Mouse (Mus musculus) forebrain, embryonic 15.5 days (tissue): ENCODE measurements around the gene Tex44. TPM values are rescaled to one million over a fixed set of nuclear protein-coding genes. Genes with fewer than 3 reads are reported as not detected.
A peak's percentile ranks its signal among the peaks of the same experiment; 100 is the strongest.

Experiments used
- ATAC-seq: fragments of 200-750 bp; cut with Nextera tagmentation; replicated peaks from 2 replicates; pipeline ENCODE4 v1.8.0; 2017; ENCODE audit warnings: mild to moderate bottlenecking, moderate TSS enrichment, moderate library complexity
- H3K27ac ChIP-seq: fragments of 300-500 bp; sonication (generic); replicated peaks from 2 replicates; pipeline ENCODE4 v1.5.1; 2015; ENCODE audit warnings: mild to moderate bottlenecking, inconsistent platforms
- H3K27me3 ChIP-seq: fragments of 300-500 bp; sonication (generic); 2 replicates; pipeline ENCODE4 v1.6.1; 2015; ENCODE audit warnings: inconsistent platforms
- H3K36me3 ChIP-seq: fragments of 300-500 bp; sonication (generic); 2 replicates; pipeline ENCODE4 v1.6.1; 2015; ENCODE audit warnings: mild to moderate bottlenecking, inconsistent platforms
- H3K4me1 ChIP-seq: fragments of 300-500 bp; sonication (generic); 2 replicates; pipeline ENCODE4 v1.6.1; 2015; ENCODE audit warnings: inconsistent platforms
- H3K4me2 ChIP-seq: fragments of 300-500 bp; sonication (generic); replicated peaks from 2 replicates; pipeline ENCODE4 v1.6.1; 2015; ENCODE audit warnings: mild to moderate bottlenecking, inconsistent platforms
- H3K4me3 ChIP-seq: fragments of 300-500 bp; sonication (generic); 2 replicates; pipeline ENCODE4 v1.5.1; 2015; ENCODE audit warnings: mild to moderate bottlenecking, inconsistent platforms
- H3K9ac ChIP-seq: fragments of 300-500 bp; sonication (generic); replicated peaks from 2 replicates; pipeline ENCODE4 v1.6.1; 2015; ENCODE audit warnings: mild to moderate bottlenecking, inconsistent platforms
- H3K9me3 ChIP-seq: fragments of 300-500 bp; sonication (generic); 2 replicates; pipeline ENCODE4 v1.6.1; 2016; ENCODE audit warnings: inconsistent platforms
- WGBS: fragments of 180-500 bp; shearing (Covaris S2); methylation state at CpG from one replicate; pipeline ENCODE4 v1.1.7; 2015; ENCODE audit warnings: mixed read lengths; 5-methylcytosine and 5-hydroxymethylcytosine counted together
- polyA plus RNA-seq: library from polyadenylated mRNA; unstranded; fragments of >200 nt; fragmentation: Nextera tagmentation; extraction: Ambion mirVana; gene quantifications from 2 replicates; pipeline ENCODE4 v1.2.1, GENCODE M21; 2015

The Tex44 gene
- polyA plus RNA-seq, 1 experiment from 2014 or later = not detected

DNA sequence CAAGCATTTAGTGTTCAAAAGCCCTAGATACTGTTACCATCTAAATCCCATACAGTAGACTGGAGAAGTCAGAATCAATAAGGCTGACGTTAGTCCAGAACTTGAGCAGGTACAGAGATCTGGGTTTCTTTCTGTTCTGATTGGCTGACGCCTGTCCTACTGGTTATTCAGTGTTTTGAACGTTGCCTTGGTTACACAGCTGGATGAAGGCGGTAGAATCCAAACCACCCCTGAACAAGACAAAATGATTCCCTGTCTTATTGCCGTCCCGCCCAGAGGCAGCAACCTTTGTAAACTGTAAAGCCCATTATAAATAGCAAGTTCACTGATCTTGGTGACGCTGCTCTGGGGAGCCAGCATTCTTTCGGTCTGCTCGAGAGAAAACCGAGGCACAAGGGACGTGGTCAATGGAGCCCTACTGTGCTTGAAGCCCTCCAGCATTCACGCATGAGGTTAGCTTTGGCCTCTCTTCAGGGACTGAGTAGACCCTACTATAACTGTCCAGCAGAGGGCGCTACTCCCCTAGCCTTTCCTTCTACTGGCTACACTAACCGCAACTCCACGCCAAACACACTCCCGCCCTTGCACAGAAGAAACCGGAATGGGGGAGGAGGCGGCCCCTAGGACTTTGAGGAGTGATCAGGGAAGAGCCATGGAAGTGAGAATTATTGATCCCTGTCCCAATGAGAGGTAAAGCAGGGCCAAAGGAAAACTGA lies 14.2 kb downstream of the Tex44 start:
- 3% methylated on average over 18 of the region's 18 CpGs for WGBS

GRCm38 (mm10) chr1:86440887-86441723 lies 15.0 kb downstream of the Tex44 start:
- Histone ChIP-seq H3K36me3 (no peaks in the 10 kb centered on the region), H3K9me3 (no peaks in the 10 kb centered on the region), H3K9ac (peak overlapping the region; percentile 92), H3K4me1 (peaks cover 50% of the 10 kb centered on the region), H3K27ac (peak overlapping the region; percentile 100), H3K4me3 (peak overlapping the region; percentile 51), H3K27me3 (no peaks in the 10 kb centered on the region), H3K4me2 (peak overlapping the region; percentile 90)
- WGBS = 0% methylated on average over 24 of the region's 29 CpGs
- peak; percentile 38 for ATAC-seq

More for the DNA sequence above, 14.2 kb downstream of the Tex44 start:
- Histone ChIP-seq H3K4me1 (peaks cover 58% of the 10 kb centered on the region), H3K4me3 (peak overlapping the region; percentile 51), H3K9me3 (no peaks in the 10 kb centered on the region), H3K27ac (peak overlapping the region; percentile 100), H3K36me3 (no peaks in the 10 kb centered on the region), H3K27me3 (no peaks in the 10 kb centered on the region), H3K9ac (peak overlapping the region; percentile 92), H3K4me2 (peak overlapping the region; percentile 90)
- peak; percentile 72 for ATAC-seq

GRCm38 (mm10) chr1:86441724-86441979 lies 15.5 kb downstream of the Tex44 start:
- peak overlapping the region; percentile 100 for H3K27ac ChIP-seq
- ATAC-seq = no peak
- peaks cover 47% of the 10 kb centered on the region for H3K4me1 ChIP-seq
- no peaks in the 10 kb centered on the region for H3K27me3 ChIP-seq
- H3K4me3 ChIP-seq = peak overlapping the region; percentile 51
- H3K9me3 ChIP-seq = no peaks in the 10 kb centered on the region
- 0% methylated on average over 5 of the region's 5 CpGs for whole genome bisulfite sequencing
- H3K9ac ChIP-seq = peak overlapping the region; percentile 92
- peak overlapping the region; percentile 90 for H3K4me2 ChIP-seq
- H3K36me3 ChIP-seq = no peaks in the 10 kb centered on the region

- Histone ChIP-seq H3K36me3 (no peaks in the 10 kb centered on the region), H3K9ac (peak overlapping the region; percentile 92), H3K4me3 (peak overlapping the region; percentile 51), H3K4me2 (peak overlapping the region; percentile 90), H3K27ac (peak overlapping the region; percentile 100), H3K27me3 (no peaks in the 10 kb centered on the region), H3K9me3 (no peaks in the 10 kb centered on the region), H3K4me1 (peaks cover 47% of the 10 kb centered on the region)
- under 1% methylated on average over 81 of the region's 81 CpGs for WGBS
- ATAC-seq = peak; percentile 67
Observed at GRCm38 (mm10) chr1:86441980-86442831, 16.1 kb downstream of the Tex44 start.

DNA sequence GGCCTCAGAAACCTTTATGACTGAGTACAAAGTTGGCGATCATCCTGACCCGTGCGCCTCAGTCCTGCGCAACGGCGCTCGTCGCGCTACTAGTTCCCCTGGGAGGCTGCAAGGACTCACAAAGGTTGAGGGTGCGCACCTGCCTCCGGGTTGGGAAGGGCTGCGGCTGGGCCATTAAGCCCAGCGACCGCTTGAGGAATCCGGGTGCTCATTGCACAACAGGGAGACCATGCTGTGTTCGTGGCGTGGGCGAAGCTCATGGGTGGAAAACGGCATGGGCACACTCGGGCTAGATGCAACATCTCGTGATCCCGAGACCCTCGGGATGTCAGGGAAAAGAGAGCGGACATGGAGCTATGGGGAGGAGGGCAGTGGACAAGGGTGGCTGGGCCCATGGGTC lies 16.7 kb downstream of the Tex44 start:
- no peaks in the 10 kb centered on the region for H3K27me3 ChIP-seq
- 1% methylated on average over 24 of the region's 24 CpGs for WGBS
- ATAC-seq = peak; percentile 15
- peaks cover 52% of the 10 kb centered on the region for H3K4me1 ChIP-seq
- peak overlapping the region; percentile 90 for H3K4me2 ChIP-seq
- peak overlapping the region; percentile 92 for H3K9ac ChIP-seq
- H3K9me3 ChIP-seq = no peaks in the 10 kb centered on the region
- H3K36me3 ChIP-seq = no peaks in the 10 kb centered on the region
- peak overlapping the region; percentile 100 for H3K27ac ChIP-seq
- H3K4me3 ChIP-seq = peak overlapping the region; percentile 51

DNA sequence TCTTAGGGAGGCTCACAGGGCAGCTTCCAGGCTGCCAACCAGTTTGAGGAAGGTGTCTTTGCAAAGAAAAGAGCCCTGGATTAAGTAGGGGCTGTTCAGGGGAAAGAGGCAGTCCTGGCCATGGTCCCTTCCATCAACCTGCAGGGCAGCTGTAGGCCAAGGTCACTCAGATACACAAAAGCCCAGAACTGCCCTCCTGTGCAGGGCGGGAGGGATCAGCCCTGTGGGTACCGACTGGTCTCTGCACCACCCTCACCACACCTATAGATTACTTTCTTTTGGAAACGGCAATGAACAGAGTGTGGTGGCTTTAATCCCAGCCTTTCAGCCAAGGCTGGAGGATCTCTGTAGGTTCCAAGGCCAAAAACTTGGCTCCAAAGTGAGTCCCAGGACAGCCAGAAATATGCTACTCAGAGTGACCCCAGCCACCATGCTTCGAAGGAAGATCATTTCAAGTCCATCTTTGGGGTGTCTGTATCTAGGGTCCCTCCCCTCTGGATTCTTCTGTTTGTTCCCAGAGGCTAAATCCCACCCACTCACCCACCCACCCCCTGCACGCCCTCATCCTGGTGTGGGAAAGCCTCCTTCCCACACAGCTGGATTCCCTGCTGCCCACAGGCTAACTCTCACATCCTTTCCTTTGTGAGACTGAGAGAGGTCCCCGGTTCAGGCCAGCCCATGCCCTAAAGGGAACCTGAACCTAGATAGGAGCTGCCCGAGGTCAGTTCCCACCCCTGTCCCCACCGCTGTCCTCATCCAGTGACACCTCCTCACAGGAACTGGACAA lies 17.4 kb downstream of the Tex44 start:
- H3K27ac ChIP-seq = peak overlapping the region; percentile 100
- H3K4me2 ChIP-seq = peak overlapping the region; percentile 90
- H3K9ac ChIP-seq = peak overlapping the region; percentile 92
- H3K9me3 ChIP-seq = no peaks in the 10 kb centered on the region
- no peaks in the 10 kb centered on the region for H3K27me3 ChIP-seq
- no peak for ATAC-seq
- peak overlapping the region; percentile 51 for H3K4me3 ChIP-seq
- H3K4me1 ChIP-seq = peaks cover 54% of the 10 kb centered on the region
- WGBS = 53% methylated on average over 8 of the region's 8 CpGs
- no peaks in the 10 kb centered on the region for H3K36me3 ChIP-seq

- Histone ChIP-seq H3K27me3 (no peaks in the 10 kb centered on the region), H3K9ac (no peak overlapping the region)
Observed at GRCm38 (mm10) chr1:86447596-86448171, 21.6 kb downstream of the Tex44 start.

DNA sequence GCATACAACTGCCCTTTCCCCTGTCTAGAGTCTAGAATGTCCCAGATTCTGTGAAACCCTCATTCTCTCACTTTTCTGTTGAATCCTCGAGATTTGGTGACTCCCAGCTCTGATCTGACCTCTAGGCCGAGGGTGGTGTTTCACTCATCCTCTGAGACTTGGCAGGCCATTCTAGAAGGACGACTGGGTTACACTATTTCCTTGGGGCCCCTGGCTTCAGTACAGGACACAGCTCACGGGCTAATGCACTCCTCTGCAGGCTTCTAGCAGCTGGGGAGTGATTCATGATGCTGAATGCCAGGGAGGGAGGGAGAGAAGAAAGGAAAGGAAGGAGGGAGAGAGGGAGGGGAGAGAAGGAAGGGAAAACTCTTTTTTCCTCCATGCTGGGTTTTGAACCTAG lies 22.1 kb downstream of the Tex44 start:
- WGBS = 28% methylated on average over 4 of the region's 4 CpGs
- Histone ChIP-seq H3K4me1 (peaks cover 14% of the 10 kb centered on the region), H3K36me3 (no peaks in the 10 kb centered on the region), H3K27me3 (no peaks in the 10 kb centered on the region), H3K27ac (peak overlapping the region; percentile 4; the same call in 1 of the 2 replicates), H3K4me2 (no peak overlapping the region), H3K9ac (no peak overlapping the region), H3K4me3 (no peak overlapping the region), H3K9me3 (no peaks in the 10 kb centered on the region)
- no peak for ATAC-seq

More at GRCm38 (mm10) chr1:86447596-86448171, 21.6 kb downstream of the Tex44 start:
- Histone ChIP-seq H3K4me3 (no peak overlapping the region), H3K9me3 (no peaks in the 10 kb centered on the region), H3K4me2 (no peak overlapping the region; the same call in 1 of the 2 replicates), H3K27ac (peak overlapping the region; percentile 4), H3K36me3 (no peaks in the 10 kb centered on the region), H3K4me1 (peaks cover 20% of the 10 kb centered on the region)
- ATAC-seq = no peak
- WGBS = 48% methylated on average over 13 of the region's 13 CpGs

DNA sequence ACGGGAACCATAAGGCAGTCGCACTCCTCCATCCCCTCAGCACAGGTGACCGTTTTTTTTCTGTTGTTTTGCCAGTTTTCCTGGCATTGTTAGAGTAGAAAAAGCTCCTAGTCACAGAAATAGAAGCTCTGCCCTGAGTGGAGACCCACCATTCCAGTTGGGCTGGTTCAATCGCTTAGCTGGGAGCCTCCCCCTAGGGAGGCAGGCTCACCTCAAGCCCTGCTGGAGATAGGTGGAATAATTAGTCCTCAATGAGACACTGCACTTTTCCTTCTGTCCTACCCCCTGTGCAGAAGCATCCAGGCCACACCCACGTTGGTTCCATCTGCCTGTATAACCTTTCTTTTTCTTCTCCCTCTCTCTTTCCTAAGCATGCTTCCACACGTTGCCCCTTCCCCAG lies 23.8 kb downstream of the Tex44 start:
- no peak overlapping the region for H3K9ac ChIP-seq
- no peak for ATAC-seq
- WGBS = 50% methylated on average over 6 of the region's 6 CpGs
- H3K27me3 ChIP-seq = no peaks in the 10 kb centered on the region
- no peak overlapping the region for H3K4me2 ChIP-seq
- no peaks in the 10 kb centered on the region for H3K36me3 ChIP-seq
- H3K9me3 ChIP-seq = no peaks in the 10 kb centered on the region
- H3K27ac ChIP-seq = no peak overlapping the region
- H3K4me3 ChIP-seq = no peak overlapping the region
- peaks cover 7% of the 10 kb centered on the region for H3K4me1 ChIP-seq

GRCm38 (mm10) chr1:86452713-86453112 lies 26.6 kb downstream of the Tex44 start:
- Histone ChIP-seq H3K4me3 (no peak overlapping the region), H3K27me3 (no peaks in the 10 kb centered on the region), H3K27ac (no peak overlapping the region), H3K4me1 (peaks cover 3% of the 10 kb centered on the region), H3K9me3 (no peaks in the 10 kb centered on the region), H3K36me3 (no peaks in the 10 kb centered on the region), H3K9ac (no peak overlapping the region), H3K4me2 (no peak overlapping the region)
- ATAC-seq = no peak
- WGBS = 69% methylated on average over 5 of the region's 5 CpGs
